Mouse (Mus musculus): ENCODE measurements around the gene Bckdk. TPM values are rescaled to one million over a fixed set of nuclear protein-coding genes. Genes with fewer than 3 reads are reported as not detected.

Bckdk gene
- total RNA-seq, 4 experiments from 2014 or later, result 108 to 147 (median 120) TPM

DNA sequence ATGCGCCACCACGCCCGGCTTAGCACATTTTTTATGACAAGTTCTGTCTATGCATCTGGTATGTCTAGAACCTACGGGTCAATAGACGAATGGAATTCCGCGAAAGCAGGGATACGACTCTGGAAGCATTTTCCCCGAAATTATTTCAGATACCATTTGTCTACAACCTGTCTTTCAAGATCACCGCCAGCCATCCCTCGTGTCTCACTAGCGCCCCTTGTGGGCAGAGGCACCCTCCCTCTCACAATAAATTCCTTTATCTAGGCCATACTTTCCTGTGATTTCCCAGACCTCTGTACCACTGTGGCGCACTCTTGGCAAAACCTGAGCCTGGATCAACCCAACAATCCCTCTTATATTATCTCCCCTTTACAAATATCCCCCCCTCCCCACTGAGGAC is 7.5 kb upstream of the Bckdk start:
- DNase-seq, result no peak

DNA sequence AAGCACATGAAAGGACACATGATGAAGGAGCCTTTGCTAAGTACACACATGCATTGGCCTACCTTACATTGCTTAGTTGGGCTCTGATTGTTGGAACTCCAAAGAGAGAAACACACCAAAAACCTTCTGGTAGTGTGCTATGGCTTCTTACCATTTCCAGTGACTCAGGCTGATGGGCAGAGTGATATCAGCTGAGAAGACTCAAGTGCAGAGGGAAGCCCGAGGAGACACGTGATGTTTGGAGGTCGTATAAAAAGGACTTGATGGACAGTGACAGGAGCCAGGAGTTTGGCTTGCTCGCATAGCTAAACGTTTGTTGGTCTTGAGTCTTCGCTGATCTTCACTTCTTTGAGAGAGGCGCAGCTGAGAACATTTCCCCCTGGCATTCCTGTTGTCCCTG is 6.3 kb upstream of the Bckdk start:
- no peak for DNase-seq

DNA sequence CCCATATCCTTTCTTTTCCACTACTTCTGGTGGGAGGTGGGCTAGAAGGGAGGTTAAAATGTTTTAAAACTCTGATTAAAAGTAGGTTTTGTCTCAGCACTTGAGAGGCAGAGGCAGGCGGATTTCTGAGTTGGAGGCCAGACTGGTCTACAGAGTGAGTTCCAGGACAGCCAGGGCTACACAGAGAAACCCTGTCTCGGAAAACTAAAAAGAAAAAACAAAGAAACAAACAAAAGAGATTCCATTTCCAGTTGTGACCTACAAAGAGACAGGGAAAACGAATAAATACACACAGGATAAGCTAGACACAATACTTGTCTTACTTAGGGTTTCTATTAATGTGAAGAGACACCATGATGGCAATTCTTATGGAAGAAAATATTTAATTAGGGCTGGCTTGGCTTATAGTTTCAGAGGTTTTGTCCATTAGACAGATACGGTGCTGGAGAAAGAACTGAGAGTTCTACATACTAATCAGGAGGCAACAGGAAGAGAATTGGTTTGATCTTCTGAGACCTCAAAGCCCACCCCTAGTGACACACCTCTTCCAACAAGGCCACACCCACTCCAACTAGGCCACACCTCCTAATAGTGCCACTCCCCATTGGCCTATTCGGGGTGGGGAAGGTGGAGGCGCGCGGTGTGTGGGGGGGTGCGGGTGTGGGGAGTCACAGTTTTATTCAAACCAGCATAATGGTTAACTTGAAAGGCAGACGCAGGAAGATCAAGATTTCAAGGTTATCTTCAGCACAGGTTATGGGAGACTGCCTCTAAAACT is 5.5 kb upstream of the Bckdk start:
- no peak for DNase-seq

DNA sequence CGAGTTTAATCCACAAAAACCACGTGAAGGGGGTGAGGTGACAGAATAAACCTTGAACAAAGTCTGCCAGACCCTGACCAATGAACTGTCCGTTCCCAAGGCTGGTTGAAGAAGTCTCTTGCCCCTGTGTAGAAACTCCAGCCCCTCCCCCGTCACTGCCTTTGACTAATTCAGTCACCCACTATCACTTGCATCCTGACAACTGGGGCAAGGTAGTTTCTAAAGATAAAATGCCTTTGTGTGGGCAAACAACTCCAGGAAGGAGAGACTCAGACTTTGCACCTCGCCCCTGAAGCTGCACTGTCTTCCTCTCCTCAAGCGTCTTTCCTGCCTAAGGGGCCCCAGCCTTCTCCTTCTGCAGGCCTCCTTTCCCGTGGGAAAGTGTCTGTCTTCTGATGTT is 3.9 kb upstream of the Bckdk start:
- no peak for DNase-seq

DNA sequence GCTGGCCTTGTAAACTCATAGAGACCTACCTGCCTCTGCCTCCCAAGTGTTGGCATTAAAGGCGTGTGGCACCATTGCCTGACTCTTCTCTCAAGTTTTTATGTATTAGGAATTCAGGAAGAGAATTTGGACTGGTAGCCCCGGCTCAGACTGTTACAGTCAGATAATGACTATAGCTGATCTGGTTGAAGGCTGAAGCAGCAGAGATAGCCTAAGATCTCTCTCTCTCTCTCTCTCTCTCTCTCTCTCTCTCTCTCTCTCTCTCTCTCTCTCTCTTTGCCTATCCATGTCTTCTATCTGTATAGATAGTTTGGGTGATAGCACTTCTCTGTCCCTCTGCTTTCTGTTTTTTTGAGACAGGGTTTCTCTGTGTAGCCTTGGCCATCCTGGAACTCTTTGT is 2.1 kb upstream of the Bckdk start:
- no peak for DNase-seq

DNA sequence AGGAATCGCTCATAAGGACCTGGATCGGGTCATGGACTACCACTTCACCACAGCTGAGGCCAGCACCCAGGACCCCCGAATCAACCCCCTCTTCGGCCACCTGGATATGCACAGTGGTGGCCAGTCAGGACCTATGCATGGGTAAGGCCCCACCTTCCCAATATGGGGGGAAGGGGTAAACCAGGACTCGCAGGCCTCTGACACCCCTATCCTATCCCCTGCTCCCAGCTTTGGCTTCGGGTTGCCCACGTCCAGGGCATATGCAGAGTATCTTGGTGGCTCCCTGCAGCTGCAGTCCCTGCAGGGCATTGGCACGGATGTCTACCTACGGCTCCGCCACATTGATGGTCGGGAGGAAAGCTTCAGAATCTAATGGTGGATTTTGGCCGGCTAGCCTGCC is 4.1 kb downstream of the Bckdk start:
- DNase-seq, result no peak

DNA sequence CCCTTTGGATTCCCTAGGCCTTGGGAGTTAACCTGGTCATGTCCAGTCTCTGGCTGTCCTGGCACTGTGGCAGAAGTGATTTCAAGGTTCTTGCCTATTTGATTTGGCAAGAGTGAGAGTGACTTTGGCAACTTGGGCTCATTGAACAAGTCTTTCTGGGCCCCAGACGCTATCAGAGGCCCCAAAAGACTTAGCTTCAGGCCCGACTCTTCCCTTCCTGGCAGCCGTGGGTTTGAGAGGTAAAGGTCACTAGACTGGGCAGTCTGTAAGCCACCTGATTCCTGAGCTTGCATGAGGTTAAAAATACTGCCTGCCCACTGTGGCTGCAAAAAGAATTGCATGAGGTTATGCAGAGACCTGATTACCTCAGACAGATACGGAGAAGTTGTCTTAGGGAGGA is 4.8 kb downstream of the Bckdk start:
- no peak for DNase-seq

DNA sequence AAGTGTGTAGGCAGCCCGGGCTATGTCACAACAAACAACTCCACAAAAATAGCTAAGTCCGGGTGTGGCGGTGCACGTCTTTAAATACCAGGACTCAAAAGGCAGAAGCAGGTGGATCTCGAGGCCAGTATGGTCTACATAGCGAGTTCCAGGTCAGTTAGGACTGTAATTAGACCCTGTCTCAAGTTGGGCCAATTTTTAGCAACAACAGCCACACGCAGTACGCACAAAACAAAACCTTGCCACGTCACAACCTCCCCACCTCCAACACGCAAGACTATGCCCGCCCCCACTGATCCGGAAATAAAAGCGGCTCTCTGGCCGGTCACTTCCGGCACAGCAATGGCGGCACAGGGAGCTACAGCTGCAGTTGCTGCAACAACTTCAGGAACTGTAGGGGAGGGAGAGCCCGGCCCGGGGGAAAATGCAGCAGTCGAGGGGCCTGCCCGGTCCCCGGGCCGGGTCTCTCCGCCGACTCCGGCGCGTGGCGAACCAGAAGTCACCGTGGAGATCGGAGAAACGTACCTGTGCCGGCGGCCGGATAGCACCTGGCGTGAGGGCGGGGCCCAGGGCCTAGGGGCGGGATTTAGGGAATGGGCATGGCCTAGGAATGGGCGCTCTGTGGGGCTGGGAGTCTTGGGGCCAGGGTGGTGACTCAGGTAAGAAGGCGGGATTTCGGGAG is 8.4 kb downstream of the Bckdk start, which contains the start of gene Kat8:
Gene Kat8, plus strand, starts transcription at position 327 of the 682 bp plus-strand sequence.
- peak; percentile 79 for DNase-seq

DNA sequence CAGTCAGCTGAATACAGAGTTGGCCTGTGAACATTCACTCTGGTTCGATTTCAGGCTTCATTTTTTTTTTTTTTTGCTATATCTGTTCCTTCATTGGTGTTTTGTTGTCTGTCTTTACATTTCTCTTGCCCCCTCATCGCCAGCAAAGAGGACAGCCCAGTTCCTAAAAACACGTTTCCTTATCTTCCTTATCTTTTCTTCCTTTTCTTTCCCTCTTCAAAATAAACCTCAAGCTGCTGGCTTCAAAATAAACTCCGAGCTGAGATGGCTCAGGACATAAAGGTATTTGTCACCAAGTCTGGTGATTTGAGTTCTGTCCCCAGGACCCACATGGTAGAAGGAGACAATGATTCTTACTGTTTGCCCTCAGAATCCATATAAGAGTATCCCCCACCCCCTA is 9.1 kb downstream of the Bckdk start:
- no peak for DNase-seq

DNA sequence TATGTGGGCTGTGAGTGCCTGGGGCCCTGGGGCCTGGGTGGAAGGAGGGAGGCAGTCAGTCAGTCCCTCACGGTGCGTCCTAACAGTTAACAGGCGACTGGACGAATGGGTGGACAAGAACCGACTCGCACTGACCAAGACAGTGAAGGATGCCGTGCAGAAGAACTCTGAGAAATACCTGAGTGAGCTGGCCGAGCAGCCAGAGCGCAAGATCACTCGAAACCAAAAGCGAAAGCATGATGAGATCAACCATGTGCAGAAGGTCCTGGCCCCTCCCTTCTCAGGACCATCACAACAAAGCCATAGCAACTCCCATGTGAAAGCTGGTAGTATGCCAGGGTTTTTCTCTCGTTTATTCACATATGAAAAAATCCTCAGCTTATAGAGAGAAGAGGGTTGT is 11.4 kb downstream of the Bckdk start:
- DNase-seq, result no peak

DNA sequence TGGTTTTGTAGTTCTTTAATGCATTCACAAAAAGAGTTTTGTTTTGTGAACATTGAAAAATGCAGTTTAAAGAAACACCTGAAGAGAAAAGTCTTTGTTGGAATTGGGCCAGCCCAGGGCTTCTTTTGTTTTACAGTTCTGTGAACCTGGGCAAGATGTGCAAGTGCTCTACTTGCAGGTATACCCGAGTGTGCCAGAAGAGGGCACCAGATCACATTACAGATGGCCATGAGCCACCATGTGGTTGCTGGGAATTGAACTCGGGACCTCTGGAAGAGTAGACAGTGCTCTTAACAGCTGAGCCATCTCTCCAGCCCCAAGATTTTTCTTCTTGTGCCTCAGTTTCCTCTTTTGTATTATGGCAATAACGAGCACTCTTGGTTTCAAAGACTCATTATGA is 14.3 kb downstream of the Bckdk start:
- DNase-seq, result no peak

DNA sequence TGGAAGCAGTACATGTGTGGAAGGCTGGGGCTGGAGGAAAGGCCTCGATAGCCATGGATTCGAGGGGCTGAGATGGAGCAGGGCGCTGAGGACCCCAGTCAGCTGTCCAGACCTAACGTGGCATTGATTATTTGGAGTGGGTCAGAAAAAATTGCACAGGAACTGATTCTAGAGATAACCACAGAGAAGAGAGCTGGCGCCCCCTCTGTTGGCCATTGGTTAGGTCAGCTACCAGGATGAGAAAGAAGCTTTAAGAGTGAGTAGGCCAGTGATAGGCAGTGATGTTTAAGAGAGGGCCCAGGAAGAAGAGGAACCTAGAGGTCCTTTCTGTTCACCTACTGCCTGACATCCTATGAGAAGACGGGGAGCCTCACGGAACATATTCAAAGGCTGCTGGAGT is 15.4 kb downstream of the Bckdk start:
- DNase-seq, result no peak

DNA sequence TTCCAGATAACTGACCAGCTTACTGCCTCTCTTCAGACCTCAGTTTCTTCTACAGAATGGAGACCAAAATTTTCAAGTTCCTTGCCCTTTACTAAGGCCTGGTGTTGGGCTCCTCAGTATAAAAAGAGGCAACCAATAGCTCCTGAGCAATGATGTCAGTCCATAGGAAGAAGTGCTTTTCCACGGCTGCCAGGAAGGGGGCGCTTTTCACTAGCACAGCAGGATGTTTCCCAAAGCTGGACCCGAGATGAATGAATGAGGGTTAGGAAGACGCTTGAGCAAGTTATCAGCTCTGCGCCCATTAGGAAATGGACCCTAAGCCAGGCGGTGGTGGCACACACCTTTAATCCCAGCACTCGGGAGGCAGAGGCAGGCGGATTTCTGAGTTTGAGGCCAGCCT is 17.6 kb downstream of the Bckdk start:
- DNase-seq, result no peak

DNA sequence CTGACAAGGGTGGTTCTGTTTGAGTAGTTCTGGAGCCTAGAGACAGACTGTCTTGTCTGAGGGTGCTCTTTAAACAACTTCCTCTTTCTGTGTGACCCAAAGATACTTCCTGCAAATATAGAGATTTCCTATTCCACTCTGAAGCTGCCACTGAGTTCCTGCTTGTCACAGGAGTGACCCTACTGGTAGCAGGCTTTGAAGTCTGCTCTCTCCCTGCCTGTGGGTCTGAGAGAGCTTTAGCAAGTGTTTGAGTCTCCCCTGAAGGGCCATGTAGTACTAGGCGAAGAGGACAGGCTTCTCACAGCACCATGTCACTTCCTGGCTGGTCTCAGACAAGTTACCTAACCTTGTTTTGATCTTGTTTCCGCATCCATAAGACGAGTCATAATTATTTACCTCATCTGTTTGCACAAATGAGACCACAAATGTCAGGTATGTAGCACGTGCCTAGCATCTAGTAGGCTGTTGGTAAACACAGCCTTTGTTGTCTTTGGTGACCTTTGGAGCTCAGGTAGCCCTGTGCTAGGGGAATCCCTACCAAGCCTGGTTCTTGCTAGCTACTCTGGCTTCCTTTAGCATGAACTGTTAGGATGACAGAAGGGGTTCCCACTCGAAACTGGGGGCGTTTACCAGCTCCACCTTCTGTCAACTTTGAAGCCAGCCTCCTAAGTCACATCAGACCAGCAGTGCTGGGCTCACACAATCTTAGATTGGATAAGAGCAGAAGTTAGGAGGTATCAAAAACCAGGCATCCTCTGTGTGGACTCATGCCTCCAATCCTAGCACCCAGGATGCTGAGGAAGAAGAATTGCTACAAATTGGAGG is 18.8 kb downstream of the Bckdk start:
- DNase-seq, result no peak

DNA sequence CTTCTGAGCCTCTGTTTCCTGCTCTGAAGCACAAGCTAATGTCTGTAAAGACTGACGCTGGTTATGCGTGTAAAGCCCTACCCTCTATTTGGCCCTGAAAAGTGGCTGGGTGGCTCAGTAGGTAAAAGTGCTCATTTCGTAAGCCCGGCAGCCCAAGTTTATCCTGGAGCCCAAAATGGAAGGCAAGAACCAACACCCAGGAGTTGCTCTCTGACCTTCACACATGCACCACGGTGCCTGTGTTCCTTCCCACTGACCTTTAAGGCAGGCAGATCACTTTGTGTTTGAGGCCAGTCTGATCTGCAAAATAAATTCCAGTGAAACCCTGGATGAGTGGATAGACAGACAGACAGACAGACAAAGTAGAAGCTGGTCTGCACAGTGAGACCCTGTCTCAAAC is 19.8 kb downstream of the Bckdk start:
- no peak for DNase-seq

DNA sequence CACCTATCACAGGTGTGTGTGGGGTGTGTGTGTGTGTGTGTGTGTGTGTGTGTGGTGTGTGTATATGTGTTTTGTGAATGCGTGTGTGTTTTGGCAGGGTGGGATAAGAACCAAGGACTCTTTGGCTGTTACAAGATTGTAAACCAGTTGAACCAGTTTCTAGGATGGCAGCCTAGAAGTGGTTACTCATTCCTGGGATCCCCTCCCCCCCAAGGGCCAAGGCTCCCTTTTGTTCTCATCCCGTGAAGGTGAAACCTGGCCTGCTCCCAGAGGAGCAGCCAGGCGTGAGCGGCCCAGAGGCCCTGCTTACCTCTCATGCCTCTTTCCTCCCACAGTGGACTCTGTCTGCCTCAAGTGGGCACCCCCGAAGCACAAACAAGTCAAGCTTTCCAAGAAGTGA is 21.4 kb downstream of the Bckdk start:
- no peak for DNase-seq

DNA sequence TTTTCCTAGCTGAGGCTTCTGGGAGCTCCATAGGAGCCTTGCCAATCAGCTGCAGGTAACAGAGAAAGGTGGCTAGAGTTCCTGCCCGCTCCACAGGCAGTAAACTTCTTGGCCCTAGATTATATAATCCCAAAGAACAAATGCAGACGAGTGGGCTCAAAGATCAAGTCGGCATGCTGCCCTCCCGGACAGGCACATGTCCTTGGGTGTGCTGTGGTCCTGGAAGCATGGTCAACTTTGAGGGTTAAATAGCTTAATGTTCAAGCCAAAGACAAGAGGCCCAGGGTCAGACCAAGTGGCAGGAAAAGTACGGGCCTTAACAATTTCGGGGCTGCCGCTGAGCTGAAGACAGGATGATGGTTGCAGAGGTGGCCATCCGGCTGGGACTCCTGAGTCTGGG is 22.2 kb downstream of the Bckdk start:
- no peak for DNase-seq

DNA sequence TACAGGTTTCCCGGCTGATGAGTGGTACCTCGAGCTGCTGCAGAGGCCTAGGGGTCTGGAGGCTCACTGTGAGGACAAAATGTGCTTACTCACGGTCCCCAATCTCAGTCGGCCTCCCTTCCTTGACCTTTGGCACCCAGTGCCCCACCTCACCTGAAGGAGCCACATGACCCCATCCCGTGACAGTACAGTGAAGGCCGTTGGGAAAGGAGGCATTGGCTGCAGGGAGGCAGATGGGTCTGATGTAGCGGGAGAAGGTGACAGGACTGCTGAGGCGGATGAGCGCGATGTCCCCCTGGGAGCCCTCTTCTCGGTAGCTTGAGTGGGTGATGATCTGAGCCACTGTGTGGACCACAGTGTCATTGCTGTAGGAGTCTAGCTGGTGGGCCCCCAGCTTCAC is 23.0 kb downstream of the Bckdk start:
- no peak for DNase-seq

DNA sequence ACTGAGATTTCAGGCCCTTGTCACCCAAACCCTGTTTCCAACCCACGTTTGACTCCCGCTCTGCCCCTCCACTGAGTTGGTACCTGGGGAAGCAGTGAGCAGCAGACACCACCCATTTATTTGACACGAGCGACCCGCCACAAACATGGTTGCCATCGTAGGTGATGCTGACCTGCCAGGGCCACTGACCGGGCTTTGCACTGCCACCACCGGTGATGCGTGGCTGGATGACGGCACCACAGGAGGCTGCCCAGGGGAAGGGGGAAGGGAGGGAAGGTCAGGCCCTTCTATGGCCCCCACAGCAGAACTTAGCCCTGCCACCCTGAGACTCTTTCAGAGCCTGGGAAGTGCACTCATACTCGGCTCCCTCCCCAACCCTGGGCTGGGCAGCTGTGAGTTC is 23.8 kb downstream of the Bckdk start:
- DNase-seq, result no peak

DNA sequence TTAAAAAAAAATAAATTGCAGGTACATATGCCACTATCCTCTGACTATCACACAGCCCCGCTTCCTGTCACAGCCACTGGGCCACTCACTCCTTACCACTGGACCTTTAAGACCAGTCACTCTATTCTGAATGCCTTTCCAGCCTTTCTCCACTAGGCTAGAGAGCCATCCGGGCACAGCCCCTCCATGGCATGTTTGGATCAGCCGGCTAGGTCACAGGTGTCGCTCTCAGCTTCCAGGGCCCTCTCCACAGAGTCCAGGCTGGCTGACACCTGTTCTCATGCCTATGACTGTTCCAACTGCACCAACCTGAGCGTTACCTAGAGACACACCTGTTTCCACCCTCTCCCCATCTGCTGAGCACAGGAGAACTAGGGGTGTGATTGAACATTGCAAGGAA is 24.7 kb downstream of the Bckdk start:
- DNase-seq, result no peak

DNA sequence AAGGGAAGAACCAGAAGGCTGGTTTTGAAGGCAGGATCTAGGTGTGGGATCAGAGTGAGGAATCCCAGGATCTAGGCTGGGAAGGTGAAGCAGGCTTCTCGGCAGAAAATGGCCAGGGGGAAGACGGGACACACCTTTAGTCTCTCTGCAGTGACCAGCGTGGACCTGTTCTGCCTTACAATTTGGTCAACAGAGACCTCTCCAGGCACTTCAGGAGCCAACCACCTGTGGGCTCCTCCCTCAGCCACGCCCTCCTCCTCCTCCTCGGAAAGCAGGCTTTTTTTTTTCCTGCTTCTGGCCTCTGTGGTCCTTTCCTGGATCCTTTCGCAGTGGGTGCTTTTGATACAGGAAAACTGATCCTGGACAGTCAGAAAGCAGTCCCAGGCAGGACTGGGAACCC is 26.0 kb downstream of the Bckdk start, which contains the start of gene Prss8:
Gene Prss8, minus strand, starts transcription at position 182 of the 400 bp plus-strand sequence.
- no peak for DNase-seq

DNA sequence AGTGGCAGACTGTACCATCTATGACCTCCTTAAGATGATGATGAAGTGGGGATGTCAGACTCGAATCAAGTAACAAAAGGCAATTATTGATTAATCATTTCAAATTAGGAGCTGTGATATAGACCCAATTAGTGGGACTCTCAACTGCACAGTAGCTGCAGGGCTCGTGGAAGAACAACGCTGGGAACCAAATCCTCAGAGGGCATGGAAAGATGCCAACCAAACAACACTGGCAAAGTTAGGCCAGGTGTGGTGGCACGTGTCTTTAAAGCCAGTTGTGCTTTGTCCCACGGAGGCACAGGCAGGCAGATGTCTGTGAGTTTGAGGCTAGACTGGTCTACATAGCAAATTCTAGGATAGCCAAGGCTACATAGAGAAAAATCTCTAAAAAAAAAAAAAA is 26.8 kb downstream of the Bckdk start:
- DNase-seq, result no peak

Data from adrenal gland, adult 8-10 months (tissue).